Mouse (Mus musculus) kidney, adult 2 months (tissue): ENCODE measurements at regions not wholly inside any gene's neighbourhood (a gene's known extent, or its start where the extent isn't known, plus 50 kb on each side); places are given as distances from the start of the nearest gene placed in this dataset.

ENCODE experiments used
- CTCF ChIP-seq: fragments of 200-500 bp; conservative IDR thresholded peaks from 2 replicates; pipeline ENCODE4 v1.5.1; 2011; ENCODE audit warnings: low read depth, mild to moderate bottlenecking, control low read depth, low read length, moderate library complexity, mixed read lengths; ENCODE audit not compliant: insufficient read depth, insufficient read length
- POLR2A ChIP-seq: fragments of 200-500 bp; IDR thresholded peaks from one replicate; pipeline ENCODE4 v1.6.1; 2011; ENCODE audit warnings: low read depth, low read length, control low read depth

GRCm38 (mm10) chr12:107852921-107853320, 150.5 kb downstream of the Bcl11b start:
- no peak for TF ChIP-seq POLR2A
- TF ChIP-seq CTCF, result no peak
